Mouse (Mus musculus) CH12.LX (cell line): ENCODE results near the gene Zfp697. TPM values are rescaled to one million over a fixed set of nuclear protein-coding genes. Genes with fewer than 3 reads are reported as not detected.

Experiments
- DNase-seq: peaks from one replicate; pipeline ENCODE4 v3.0.0-alpha.2; 2013; ENCODE audit errors: extremely low read depth
- H3K27ac ChIP-seq: 2 replicates; pipeline ENCODE4 v1.5.1; 2012; ENCODE audit warnings: low read depth, mild to moderate bottlenecking, control low read depth, moderate library complexity; ENCODE audit not compliant: insufficient read depth
- H3K27me3 ChIP-seq: replicated peaks from 2 replicates; pipeline ENCODE3; 2012; ENCODE audit warnings: inconsistent platforms
- H3K36me3 ChIP-seq, 2 experiments: replicated peaks in 1 of 2; 2 replicates each; pipeline versions ENCODE3 to v1.6.1; 2012; ENCODE audit warnings: inconsistent platforms in 1 of 2, low read length in 1 of 2, mild to moderate bottlenecking in 1 of 2, mixed read lengths in 1 of 2, moderate library complexity in 1 of 2; ENCODE audit not compliant: control insufficient read depth in 1 of 2, insufficient read depth in 1 of 2
- H3K4me1 ChIP-seq, 2 experiments: 2 replicates each; pipeline ENCODE4 v1.6.1; 2012; ENCODE audit warnings: inconsistent platforms in 1 of 2, moderate library complexity in 1 of 2; ENCODE audit not compliant: insufficient read depth in 2 of 2, control insufficient read depth in 1 of 2
- H3K4me2 ChIP-seq: 2 replicates; pipeline ENCODE4 v1.6.1; 2012; ENCODE audit warnings: low read depth, mild to moderate bottlenecking, control low read depth; ENCODE audit not compliant: poor library complexity, insufficient read depth, severe bottlenecking
- H3K4me3 ChIP-seq, 3 experiments: fragments of 150-350 bp in 1 of 3; sonication (generic) in 1 of 3; replicated peaks in 1 of 3; 2 replicates each; pipeline versions ENCODE3 to v1.5.1; 2011 to 2012; ENCODE audit warnings: low read depth in 2 of 3, low read length in 2 of 3, mild to moderate bottlenecking in 2 of 3, moderate library complexity in 2 of 3, control low read depth in 1 of 3, improper control_type of control experiment in 1 of 3, inconsistent platforms in 1 of 3, mixed read lengths in 1 of 3; ENCODE audit not compliant: poor library complexity in 1 of 3
- H3K79me2 ChIP-seq: replicated peaks from 2 replicates; pipeline ENCODE4 v1.6.1; 2012; ENCODE audit warnings: mild to moderate bottlenecking, moderate library complexity; ENCODE audit not compliant: control insufficient read depth, poor library complexity, insufficient read depth, severe bottlenecking; ENCODE audit errors: extremely low read depth
- H3K9ac ChIP-seq: 2 replicates; pipeline ENCODE4 v1.6.1; 2012; ENCODE audit warnings: low read depth, mild to moderate bottlenecking, control low read depth, moderate library complexity; ENCODE audit not compliant: insufficient read depth
- H3K9me3 ChIP-seq: replicated peaks from 2 replicates; pipeline ENCODE3; 2012; ENCODE audit warnings: low read length, inconsistent platforms, mixed read lengths
- BHLHE40 ChIP-seq: IDR thresholded peaks from 2 replicates; pipeline ENCODE4 v1.6.1; 2011; ENCODE audit warnings: mild to moderate bottlenecking, low read depth, low read length, improper control_type of control experiment
- CHD1 ChIP-seq: IDR thresholded peaks from 2 replicates; pipeline ENCODE4 v1.6.1; 2012; ENCODE audit warnings: low read depth, low read length, improper control_type of control experiment, inconsistent platforms
- CTCF ChIP-seq, 2 experiments: IDR thresholded peaks in 1 of 2; conservative IDR thresholded peaks in 1 of 2; 2 replicates each; pipeline ENCODE4 v1.5.1; 2011 to 2012; ENCODE audit warnings: low read depth in 2 of 2, low read length in 2 of 2, improper control_type of control experiment in 1 of 2, inconsistent platforms in 1 of 2, mild to moderate bottlenecking in 1 of 2, moderate library complexity in 1 of 2
- E2F4 ChIP-seq: IDR thresholded peaks from 2 replicates; pipeline ENCODE4 v1.6.1; 2011; ENCODE audit warnings: low read depth, low read length, improper control_type of control experiment; ENCODE audit not compliant: insufficient replicate concordance
- EP300 ChIP-seq: IDR thresholded peaks from 2 replicates; pipeline ENCODE4 v1.6.1; 2011; ENCODE audit warnings: low read length, improper control_type of control experiment
- GABPA ChIP-seq: IDR thresholded peaks from 2 replicates; pipeline ENCODE4 v1.6.1; 2012; ENCODE audit warnings: low read depth, low read length, improper control_type of control experiment, inconsistent platforms; ENCODE audit not compliant: insufficient replicate concordance
- IRF4 ChIP-seq: IDR thresholded peaks from 2 replicates; pipeline ENCODE4 v1.6.1; 2014; ENCODE audit warnings: low read depth, mild to moderate bottlenecking, inconsistent platforms, low read length, improper control_type of control experiment
- JUN ChIP-seq: IDR thresholded peaks from 2 replicates; pipeline ENCODE4 v1.6.1; 2011; ENCODE audit warnings: low read depth, mild to moderate bottlenecking, low read length, improper control_type of control experiment, moderate library complexity; ENCODE audit not compliant: insufficient read depth
- JUND ChIP-seq: conservative IDR thresholded peaks from 2 replicates; pipeline ENCODE4 v1.6.1; 2011; ENCODE audit warnings: low read depth, low read length, improper control_type of control experiment
- MEF2A ChIP-seq: IDR thresholded peaks from 2 replicates; pipeline ENCODE4 v1.6.1; 2014; ENCODE audit warnings: low read depth, mild to moderate bottlenecking, inconsistent platforms, low read length, improper control_type of control experiment, borderline replicate concordance
- MXI1 ChIP-seq: IDR thresholded peaks from 2 replicates; pipeline ENCODE4 v1.6.1; 2011; ENCODE audit warnings: mild to moderate bottlenecking, low read depth, low read length, improper control_type of control experiment
- NELFE ChIP-seq: IDR thresholded peaks from 2 replicates; pipeline ENCODE4 v1.6.1; 2011; ENCODE audit warnings: low read depth, low read length, improper control_type of control experiment
- NRF1 ChIP-seq: IDR thresholded peaks from 2 replicates; pipeline ENCODE4 v1.6.1; 2014; ENCODE audit warnings: low read depth, mild to moderate bottlenecking, inconsistent platforms, low read length, improper control_type of control experiment, moderate library complexity
- POLR2AphosphoS2 ChIP-seq: IDR thresholded peaks from 2 replicates; pipeline ENCODE4 v1.6.1; 2011; ENCODE audit warnings: low read depth, low read length, improper control_type of control experiment
- RAD21 ChIP-seq: IDR thresholded peaks from 2 replicates; pipeline ENCODE4 v1.6.1; 2011; ENCODE audit warnings: low read depth, mild to moderate bottlenecking, low read length, improper control_type of control experiment, moderate library complexity
- RCOR1 ChIP-seq: conservative IDR thresholded peaks from 2 replicates; pipeline ENCODE4 v1.6.1; 2012; ENCODE audit warnings: low read depth, mild to moderate bottlenecking, inconsistent platforms, low read length, improper control_type of control experiment
- SMC3 ChIP-seq: IDR thresholded peaks from 2 replicates; pipeline ENCODE4 v1.6.1; 2011; ENCODE audit warnings: low read depth, low read length, improper control_type of control experiment
- TCF12 ChIP-seq: IDR thresholded peaks from 2 replicates; pipeline ENCODE4 v1.6.1; 2014; ENCODE audit warnings: low read depth, mild to moderate bottlenecking, inconsistent platforms, low read length, improper control_type of control experiment
- USF1 ChIP-seq: IDR thresholded peaks from 2 replicates; pipeline ENCODE4 v1.6.1; 2014; ENCODE audit warnings: low read depth, mild to moderate bottlenecking, inconsistent platforms, low read length, improper control_type of control experiment
- USF2 ChIP-seq: conservative IDR thresholded peaks from 2 replicates; pipeline ENCODE4 v1.6.1; 2011; ENCODE audit warnings: low read depth, low read length, improper control_type of control experiment
- ZC3H11A ChIP-seq: IDR thresholded peaks from 2 replicates; pipeline ENCODE4 v1.6.1; 2012; ENCODE audit warnings: low read depth, mild to moderate bottlenecking, inconsistent platforms, low read length, improper control_type of control experiment
- dilution Hi-C: fragments of 300-500 bp; cut with MboI; formaldehyde crosslinking; loops from 2 replicates; pipeline ENCODE4 v1.14.3; 2020; ENCODE audit warnings: low sequenced_read_pairs; ENCODE audit not compliant: extremely low pct_unique_long_range_greater_than_20kb, extremely low pct_ligation_motif_present
- in situ Hi-C: fragments of 300-500 bp; cut with MboI; formaldehyde crosslinking; loops from 3 replicates; pipeline ENCODE4 v1.14.3; 2019; ENCODE audit warnings: low sequenced_read_pairs, low pct_ligation_motif_present, low pct_unique_long_range_greater_than_20kb, mixed read lengths
- polyA plus RNA-seq: library from polyadenylated mRNA; unstranded; fragments of >175 nt; gene quantifications from 2 replicates; pipeline ENCODE4 v1.2.1, GENCODE M21; 2012; ENCODE audit warnings: low read depth; ENCODE audit not compliant: insufficient read length
- total RNA-seq, 2 experiments: library from RNA; depleted of rRNA; stranded (reverse); fragments of 300-350 nt in 1 of 2; fragments of >200 nt in 1 of 2; gene quantifications; 2 replicates each; pipeline ENCODE4 v1.2.3; 2012 to 2014

Gene Zfp697
- total and polyA plus RNA-seq, 3 experiments, result not detected

DNA sequence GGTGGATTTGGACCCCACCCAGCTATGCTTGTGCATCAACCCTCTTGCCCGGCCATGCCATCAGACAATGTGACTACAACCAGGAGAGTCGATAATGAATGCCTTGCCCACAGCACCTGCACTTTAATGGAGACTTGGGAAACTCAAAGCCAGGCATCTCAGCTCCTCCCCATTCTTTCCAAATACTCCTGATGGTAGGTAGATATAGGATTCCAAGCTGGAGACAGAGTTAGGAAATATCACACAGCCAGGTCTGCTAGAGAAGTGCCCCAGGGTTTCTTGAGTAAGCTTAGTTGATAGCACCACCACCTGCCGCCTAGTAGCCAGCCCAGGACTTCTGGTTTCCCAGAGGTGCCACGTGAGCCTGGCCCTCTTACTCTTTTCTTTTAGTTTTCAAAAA is 15.4 kb upstream of the Zfp697 start:
- Histone ChIP-seq H3K27ac (no peak overlapping the region), H3K79me2 (no peaks in the 10 kb centered on the region), H3K9me3 (peaks cover 3% of the 10 kb centered on the region), H3K27me3 (no peaks in the 10 kb centered on the region), H3K4me2 (no peak overlapping the region), H3K9ac (no peak overlapping the region), H3K36me3 (no peaks in the 10 kb centered on the region), H3K4me3 (no peak overlapping the region), H3K4me1 (no peaks in the 10 kb centered on the region)
- dilution Hi-C loops, result no loop called here
- no peak for TF ChIP-seq MXI1
- no peak for TF ChIP-seq CTCF (conservative IDR thresholded peaks at IDR 0.05 in 1 of 2, IDR thresholded peaks at IDR 0.05 in 1 of 2; ENCODE audit: low read depth in 2 of 2, low read length in 2 of 2)
- no peak for TF ChIP-seq SMC3
- no peak for TF ChIP-seq CHD1
- no peak for TF ChIP-seq POLR2AphosphoS2
- no peak for TF ChIP-seq RAD21
- no peak for TF ChIP-seq MEF2A
- TF ChIP-seq TCF12, result no peak
- TF ChIP-seq USF1, result no peak
- no peak for TF ChIP-seq RCOR1
- TF ChIP-seq NELFE, result no peak
- TF ChIP-seq EP300, result no peak
- no peak for TF ChIP-seq NRF1
- no peak for TF ChIP-seq USF2
- in situ Hi-C loops, result no loop called here
- no peak for DNase-seq

- TF ChIP-seq GABPA (no peak), ZC3H11A (no peak), RCOR1 (no peak), JUND (no peak), IRF4 (no peak), NRF1 (no peak), MEF2A (no peak), E2F4 (no peak), JUN (no peak), BHLHE40 (no peak), RAD21 (no peak), USF2 (no peak)
- no peaks in the 10 kb centered on the region for H3K79me2 ChIP-seq
- no peaks in the 10 kb centered on the region for H3K36me3 ChIP-seq
- DNase-seq, result no peak
- no peaks in the 10 kb centered on the region for H3K4me1 ChIP-seq
- peaks cover 6% of the 10 kb centered on the region for H3K9me3 ChIP-seq
- H3K27ac ChIP-seq, result no peak overlapping the region
- dilution Hi-C loops (no loop called here), in situ Hi-C loops (no loop called here)
- H3K27me3 ChIP-seq, result no peaks in the 10 kb centered on the region
- no peak overlapping the region for H3K4me2 ChIP-seq
- no peak overlapping the region for H3K9ac ChIP-seq
- H3K4me3 ChIP-seq, result no peak overlapping the region
Observed at GRCm38 (mm10) chr3:98368283-98368682, 14.0 kb upstream of the Zfp697 start.
